Mouse (Mus musculus) kidney, postnatal 0 days (tissue): ENCODE measurements around the gene Olfr986. TPM values are rescaled to one million over a fixed set of nuclear protein-coding genes. Genes with fewer than 3 reads are reported as not detected.

Source experiments
- ATAC-seq: fragments of 200-750 bp; cut with Nextera tagmentation; replicated peaks from 2 replicates; pipeline ENCODE4 v1.8.0; 2017; ENCODE audit warnings: low read depth, moderate number of reproducible peaks, moderate TSS enrichment, moderate library complexity; ENCODE audit not compliant: low FRiP score
- DNase-seq: peaks from one replicate; pipeline ENCODE4 v3.0.0-alpha.2; 2016; ENCODE audit warnings: low spot score
- H3K27ac ChIP-seq: fragments of 300-500 bp; sonication (generic); 2 replicates; pipeline ENCODE4 v1.5.1; 2014; ENCODE audit warnings: mild to moderate bottlenecking
- H3K27me3 ChIP-seq: fragments of 300-500 bp; sonication (generic); 2 replicates; pipeline ENCODE4 v1.6.1; 2014; ENCODE audit warnings: low read length, mixed read lengths; ENCODE audit not compliant: insufficient read depth
- H3K36me3 ChIP-seq: fragments of 300-500 bp; sonication (generic); 2 replicates; pipeline ENCODE4 v1.6.1; 2014; ENCODE audit warnings: low read length, mixed read lengths; ENCODE audit not compliant: insufficient read depth
- H3K4me1 ChIP-seq: fragments of 300-500 bp; sonication (generic); replicated peaks from 2 replicates; pipeline ENCODE4 v1.6.1; 2014; ENCODE audit warnings: antibody characterized with exemption, low read length, mixed read lengths; ENCODE audit not compliant: insufficient read depth
- H3K4me2 ChIP-seq: fragments of 300-500 bp; sonication (generic); 2 replicates; pipeline ENCODE4 v1.6.1; 2014; ENCODE audit warnings: mild to moderate bottlenecking, low read length, moderate library complexity, mixed read lengths
- H3K4me3 ChIP-seq: fragments of 300-500 bp; sonication (generic); replicated peaks from 2 replicates; pipeline ENCODE4 v1.5.1; 2014; ENCODE audit warnings: low read depth, low read length
- H3K9ac ChIP-seq: fragments of 300-500 bp; sonication (generic); 2 replicates; pipeline ENCODE4 v1.6.1; 2014; ENCODE audit warnings: low read depth, low read length
- H3K9me3 ChIP-seq: fragments of 300-500 bp; sonication (generic); replicated peaks from 2 replicates; pipeline ENCODE4 v1.6.1; 2016; ENCODE audit warnings: low read length, inconsistent platforms, mixed read lengths
- CTCF ChIP-seq: IDR thresholded peaks from 2 replicates; pipeline ENCODE4 v1.5.1; 2016; ENCODE audit warnings: antibody characterized with exemption, low read depth, mild to moderate bottlenecking, moderate library complexity
- whole genome bisulfite sequencing: fragments of 180-500 bp; shearing (Covaris S2); extraction: QIAGEN DNeasy Blood & Tissue Kit; methylation state at CpG from one replicate; pipeline ENCODE4 v1.1.7; 2014; 5-methylcytosine and 5-hydroxymethylcytosine counted together
- polyA plus RNA-seq: library from polyadenylated mRNA; unstranded; fragments of >200 nt; fragmentation: Nextera tagmentation; extraction: Ambion mirVana; gene quantifications from 2 replicates; pipeline ENCODE4 v1.2.1, GENCODE M21; 2015

The Olfr986 gene
- polyA plus RNA-seq, 1 experiment from 2014 or later = not detected

- Histone ChIP-seq H3K27ac (no peak overlapping the region), H3K9ac (no peak overlapping the region), H3K4me3 (no peak overlapping the region), H3K4me1 (no peaks in the 10 kb centered on the region), H3K36me3 (no peaks in the 10 kb centered on the region), H3K9me3 (no peaks in the 10 kb centered on the region), H3K27me3 (no peaks in the 10 kb centered on the region), H3K4me2 (no peak overlapping the region)
- WGBS = 70% methylated on average over 5 of the region's 5 CpGs
- TF ChIP-seq CTCF = no peak
- ATAC-seq (no peak), DNase-seq (no peak)
These were observed 48.8 kb downstream of the Olfr986 start for GRCm38 (mm10) chr9:40229479-40229878.

- no peaks in the 10 kb centered on the region for H3K4me1 ChIP-seq
- no peaks in the 10 kb centered on the region for H3K36me3 ChIP-seq
- ATAC-seq = no peak
- no peak overlapping the region for H3K9ac ChIP-seq
- no peak overlapping the region for H3K4me3 ChIP-seq
- 80% methylated on average over 3 of the region's 3 CpGs for WGBS
- no peaks in the 10 kb centered on the region for H3K9me3 ChIP-seq
- no peaks in the 10 kb centered on the region for H3K27me3 ChIP-seq
- DNase-seq = no peak
- no peak overlapping the region for H3K4me2 ChIP-seq
- TF ChIP-seq CTCF = no peak
- H3K27ac ChIP-seq = no peak overlapping the region
These were observed 50.3 kb downstream of the Olfr986 start for GRCm38 (mm10) chr9:40231019-40231418.

DNA sequence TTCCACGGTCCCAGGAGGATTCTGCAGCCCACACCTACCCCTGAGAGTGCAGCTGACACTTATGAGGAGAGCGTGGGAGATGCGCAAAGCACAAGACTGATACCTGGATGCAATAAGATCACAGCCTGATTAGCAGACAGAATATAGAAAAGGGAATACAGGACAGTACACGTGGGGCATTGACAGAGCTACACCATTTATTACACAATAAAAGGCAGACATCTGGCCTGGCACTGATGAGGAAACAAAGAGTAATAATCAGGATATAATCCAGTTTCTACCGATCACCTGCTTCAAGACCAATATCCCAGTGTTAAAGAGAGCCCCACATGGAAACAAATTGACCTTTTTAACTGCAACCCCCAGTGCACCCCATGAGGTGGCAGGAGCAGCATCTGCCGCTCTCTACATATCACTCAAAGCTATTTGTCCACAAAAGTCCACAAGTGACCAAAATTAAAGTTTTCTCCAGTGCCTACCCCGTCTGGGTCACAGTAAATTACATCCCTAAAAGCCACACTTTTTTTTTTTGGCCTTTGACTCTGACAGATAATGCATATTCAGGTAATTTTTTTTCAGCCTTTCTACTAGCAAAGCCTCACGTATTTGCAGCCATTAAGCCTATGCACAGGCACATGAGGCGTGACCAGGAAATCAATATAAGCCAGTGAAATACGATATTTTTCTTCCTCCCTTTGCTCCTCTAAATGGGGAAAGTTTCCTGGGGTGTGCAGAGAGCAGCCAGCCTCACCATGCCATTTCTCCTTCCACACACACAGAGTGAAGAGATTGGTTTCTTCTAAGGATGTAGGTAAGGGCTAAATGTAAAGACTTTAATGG lies 53.7 kb downstream of the Olfr986 start:
- Histone ChIP-seq H3K9me3 (no peaks in the 10 kb centered on the region), H3K4me1 (no peaks in the 10 kb centered on the region), H3K4me2 (no peak overlapping the region), H3K36me3 (no peaks in the 10 kb centered on the region), H3K27ac (no peak overlapping the region), H3K4me3 (no peak overlapping the region), H3K27me3 (no peaks in the 10 kb centered on the region), H3K9ac (no peak overlapping the region)
- WGBS = 38% methylated on average over 10 of the region's 10 CpGs
- ATAC-seq = 0 out of 2 replicates have a peak, but pooled peaks have one; percentile 43
- no peak for TF ChIP-seq CTCF
- DNase-seq = peak; percentile 49

DNA sequence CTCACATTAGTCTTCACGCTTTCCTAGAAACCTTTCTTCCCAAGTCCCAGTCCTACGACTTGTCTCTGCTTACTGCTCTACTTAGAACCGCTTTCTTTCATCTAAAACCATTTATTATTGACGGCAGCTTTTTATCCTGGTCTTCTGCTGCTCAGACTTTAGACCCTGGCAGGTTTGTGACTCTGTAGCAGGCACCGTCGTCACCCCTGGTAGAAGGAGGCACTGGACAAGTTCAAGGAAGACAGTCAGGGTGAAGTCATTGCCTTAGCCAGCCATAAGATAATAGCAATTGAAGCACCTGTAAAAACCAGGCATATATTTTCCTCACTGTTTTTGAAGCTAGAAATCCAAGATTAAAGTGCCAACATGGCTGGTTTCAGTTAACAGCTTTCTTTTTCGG lies 54.5 kb downstream of the Olfr986 start:
- no peak overlapping the region for H3K9ac ChIP-seq
- H3K36me3 ChIP-seq = no peaks in the 10 kb centered on the region
- H3K27ac ChIP-seq = no peak overlapping the region
- no peaks in the 10 kb centered on the region for H3K4me1 ChIP-seq
- no peaks in the 10 kb centered on the region for H3K9me3 ChIP-seq
- no peak for ATAC-seq
- no peak for TF ChIP-seq CTCF
- no peaks in the 10 kb centered on the region for H3K27me3 ChIP-seq
- no peak overlapping the region for H3K4me2 ChIP-seq
- 66% methylated on average over 7 of the region's 7 CpGs for WGBS
- H3K4me3 ChIP-seq = no peak overlapping the region
- no peak for DNase-seq

Other genes with a start within 250 kb of the Olfr986 start
- gene Olfr974, start 243.4 kb upstream of the Olfr986 start, polyA plus RNA-seq = not detected in 2 replicates
- gene Olfr975, start 228.9 kb upstream of the Olfr986 start, polyA plus RNA-seq = not detected in 2 replicates
- gene Olfr976, start 219.8 kb upstream of the Olfr986 start, polyA plus RNA-seq = not detected in 2 replicates
- gene Olfr978, start 188.8 kb upstream of the Olfr986 start, polyA plus RNA-seq = not detected in 2 replicates
- not detected in 2 replicates for gene Olfr979, start 177.5 kb upstream of the Olfr986 start, polyA plus RNA-seq
- gene Olfr980, start 171.3 kb upstream of the Olfr986 start, polyA plus RNA-seq = not detected in 2 replicates
- gene Olfr981, start 159.5 kb upstream of the Olfr986 start, polyA plus RNA-seq = not detected in 2 replicates
- not detected in 2 replicates for gene Olfr982, start 107.1 kb upstream of the Olfr986 start, polyA plus RNA-seq
- gene Olfr983, start 87.3 kb upstream of the Olfr986 start, polyA plus RNA-seq = not detected in 2 replicates
- not detected in 2 replicates for gene Olfr984, start 66.7 kb upstream of the Olfr986 start, polyA plus RNA-seq
- gene Olfr985, start 50.7 kb upstream of the Olfr986 start, polyA plus RNA-seq = not detected in 2 replicates
- not detected in 2 replicates for gene Tmem225, start 32.8 kb upstream of the Olfr986 start, polyA plus RNA-seq
- gene Zfp202, start 11.4 kb downstream of the Olfr986 start, polyA plus RNA-seq = 3.9 and 4.3 TPM in 2 replicates
- gene Scn3b, start 88.3 kb downstream of the Olfr986 start, polyA plus RNA-seq = 0.31 and 0.32 TPM in 2 replicates